Mouse (Mus musculus) gonadal fat pad, adult 2 months (tissue): ENCODE data around the gene Hoxc8. TPM values are rescaled to one million over a fixed set of nuclear protein-coding genes. Genes with fewer than 3 reads are reported as not detected.

Experiments used
- DNase-seq: peaks from one replicate; pipeline ENCODE4 v3.0.0-alpha.2; 2012; ENCODE audit warnings: low read depth
- polyA plus RNA-seq: library from polyadenylated mRNA; depleted of rRNA; stranded (reverse); fragments of >200 nt; gene quantifications from 2 replicates; pipeline ENCODE4 v1.2.3, GENCODE M21; 2012

The Hoxc8 gene
- polyA plus RNA-seq, 1 experiment: 23.5 TPM

DNA sequence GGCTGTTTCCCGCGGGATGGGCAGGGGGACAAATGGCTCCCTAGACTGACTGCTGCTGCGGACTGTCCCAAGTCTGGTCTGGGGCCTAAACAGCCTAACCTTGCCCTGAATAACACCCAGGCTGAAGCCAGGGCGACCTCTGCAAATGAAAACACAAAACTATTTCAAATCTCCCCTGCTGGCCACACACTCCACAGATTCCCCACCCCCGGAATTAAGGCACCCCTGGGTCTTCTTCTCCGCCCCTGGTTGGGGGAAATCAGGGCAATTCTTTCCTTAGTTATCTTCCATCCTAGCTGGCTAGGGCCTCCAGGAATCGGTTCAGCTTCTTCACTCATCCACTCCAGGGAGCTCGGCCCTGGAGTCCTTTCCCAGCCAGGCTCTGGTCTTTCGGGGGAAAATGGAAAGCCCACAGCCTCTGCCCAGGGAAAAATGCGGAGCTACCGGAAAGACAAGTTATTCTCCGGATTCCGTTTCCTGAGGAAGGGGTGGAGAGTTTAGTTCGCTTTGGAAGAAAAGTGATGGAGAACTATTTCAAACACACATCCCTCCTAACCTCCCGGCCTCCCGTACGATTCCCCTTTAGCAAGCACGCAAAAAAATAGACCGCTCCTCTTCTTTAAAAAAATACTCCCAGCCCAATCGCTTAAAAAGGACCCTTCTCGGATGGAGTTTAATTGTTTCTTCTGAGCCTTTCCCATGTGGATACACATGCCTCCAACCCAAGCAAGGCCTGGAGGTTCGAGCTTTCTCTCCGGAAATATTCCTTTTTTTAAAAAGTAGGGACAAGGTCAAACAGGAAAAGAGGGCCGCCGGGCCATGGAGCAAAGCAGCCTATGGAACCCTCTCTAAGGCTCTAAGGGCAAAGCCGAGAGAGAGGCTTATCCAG lies 25.2 kb upstream of the Hoxc8 start:
- DNase-seq: no peak

DNA sequence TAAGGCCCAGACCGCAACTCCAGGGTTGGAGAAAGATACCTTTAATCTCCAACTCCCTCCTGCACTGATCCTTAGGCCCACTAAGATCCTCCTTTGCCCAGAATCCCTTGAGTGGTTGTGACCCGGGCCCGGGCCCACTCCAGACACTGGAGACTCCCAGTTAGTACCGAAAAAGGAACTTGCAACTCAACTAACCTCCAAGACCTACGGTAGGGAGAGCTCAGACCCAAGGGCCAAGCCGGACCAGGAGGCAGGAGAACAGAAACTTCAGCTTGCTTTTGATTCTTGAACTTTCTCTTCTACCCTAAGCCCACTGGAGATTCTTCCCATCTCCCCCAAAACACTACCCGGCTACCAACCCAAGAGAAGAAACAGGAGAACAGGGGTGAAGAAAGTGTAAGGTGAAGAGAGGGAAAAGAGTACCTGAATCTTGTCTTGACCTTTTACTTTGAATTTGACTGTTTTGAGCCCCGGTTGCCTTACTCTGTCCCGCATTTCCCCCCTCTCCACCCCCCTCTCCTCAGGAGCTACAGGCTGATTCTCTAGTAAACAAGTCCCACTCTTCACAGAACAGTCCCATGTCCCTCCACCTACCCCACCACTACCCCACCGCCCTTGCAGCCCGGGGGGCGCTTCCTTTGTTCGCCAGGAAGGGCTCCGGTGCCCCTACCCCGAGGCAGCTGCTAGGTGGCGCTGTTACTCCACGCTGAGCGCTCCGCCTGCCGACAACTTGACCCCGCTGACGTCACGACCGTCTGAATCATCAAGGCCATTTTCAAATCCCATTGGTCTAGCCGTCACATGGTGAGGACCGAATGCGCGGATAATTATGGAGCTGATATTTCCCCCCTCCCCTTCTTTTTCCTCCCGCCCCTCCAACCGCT lies 24.3 kb upstream of the Hoxc8 start:
- DNase-seq: no peak

- no peak for DNase-seq
Observed at GRCm38 (mm10) chr15:102966776-102967311, 23.6 kb upstream of the Hoxc8 start, which contains the start of gene Hoxc10. Gene Hoxc10 (plus strand): TSS chr15:102966796.

- DNase-seq: no peak
Observed at GRCm38 (mm10) chr15:102967312-102967510, 23.2 kb upstream of the Hoxc8 start, which contains the start of gene Hoxc5. Gene Hoxc5 (plus strand): TSS chr15:102967443.

DNA sequence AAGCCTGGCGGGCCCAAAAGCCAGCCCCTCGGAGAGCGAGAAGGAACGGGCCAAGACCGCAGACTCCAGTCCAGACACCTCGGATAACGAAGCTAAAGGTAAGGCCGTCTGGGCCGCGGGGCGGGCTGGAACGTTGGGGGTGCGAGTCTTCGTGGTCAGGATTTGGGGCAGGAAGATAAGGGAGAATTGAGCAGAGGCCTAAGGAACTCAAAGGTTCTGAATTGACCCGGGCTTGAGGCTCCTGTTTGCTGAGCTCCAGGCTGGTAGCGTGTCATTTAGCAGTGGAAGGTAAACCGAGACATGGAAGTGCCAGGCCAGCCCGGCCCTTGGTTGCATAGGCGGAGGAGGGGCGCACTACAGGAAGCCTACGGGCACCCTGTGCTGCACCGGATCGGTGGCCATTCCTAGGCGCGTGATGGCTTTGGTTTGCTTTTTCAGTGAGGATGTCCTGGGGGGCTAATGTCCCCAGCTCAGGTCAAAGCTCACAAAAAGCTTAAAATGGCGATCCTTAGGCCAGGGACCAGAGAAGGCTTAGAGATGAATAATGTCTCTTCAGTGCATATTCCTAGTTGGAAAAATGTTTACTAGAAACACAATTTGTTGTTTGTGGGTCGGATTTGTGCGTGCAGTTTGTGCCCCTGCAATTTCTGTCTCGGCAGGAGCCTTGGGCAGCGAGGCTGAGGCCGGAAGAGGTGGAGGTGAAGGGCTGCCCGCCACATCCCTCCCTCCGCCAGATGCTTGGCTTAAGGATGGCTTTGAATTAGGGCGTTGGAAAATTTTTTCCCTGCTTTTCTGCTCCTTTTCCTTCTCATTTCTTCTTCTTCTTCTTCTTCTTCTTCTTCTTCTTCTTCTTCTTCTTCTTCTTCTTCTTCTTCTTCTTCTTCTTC lies 22.7 kb upstream of the Hoxc8 start:
- no peak for DNase-seq

- DNase-seq: no peak
Observed at GRCm38 (mm10) chr15:102969296-102969695, 21.1 kb upstream of the Hoxc8 start.

- no peak for DNase-seq
Observed at GRCm38 (mm10) chr15:102970740-102971139, 19.7 kb upstream of the Hoxc8 start.

- no peak for DNase-seq
Observed at GRCm38 (mm10) chr15:102972254-102972653, 18.2 kb upstream of the Hoxc8 start.

DNA sequence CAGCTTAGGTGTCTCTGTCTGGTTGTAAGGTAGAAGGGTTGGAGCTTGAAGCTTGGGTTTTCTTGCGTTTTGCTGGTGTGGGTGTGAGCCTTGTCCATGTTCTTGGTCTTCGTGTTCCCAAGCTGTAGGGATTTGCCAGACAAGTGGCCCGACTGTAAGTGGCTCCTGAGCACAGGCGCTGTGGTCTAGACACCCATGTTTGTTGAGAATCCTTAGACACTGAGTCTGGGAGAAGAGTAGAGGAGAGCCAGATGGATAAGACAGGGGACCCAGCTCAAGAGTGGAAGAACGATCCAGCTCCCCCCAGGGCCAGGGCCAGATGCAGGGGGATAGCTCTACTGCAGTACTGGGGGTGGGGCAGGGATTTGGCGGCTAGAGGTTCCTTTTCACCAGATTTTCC lies 17.7 kb upstream of the Hoxc8 start:
- no peak for DNase-seq

GRCm38 (mm10) chr15:102975034-102975433 lies 15.4 kb upstream of the Hoxc8 start:
- DNase-seq: no peak

DNA sequence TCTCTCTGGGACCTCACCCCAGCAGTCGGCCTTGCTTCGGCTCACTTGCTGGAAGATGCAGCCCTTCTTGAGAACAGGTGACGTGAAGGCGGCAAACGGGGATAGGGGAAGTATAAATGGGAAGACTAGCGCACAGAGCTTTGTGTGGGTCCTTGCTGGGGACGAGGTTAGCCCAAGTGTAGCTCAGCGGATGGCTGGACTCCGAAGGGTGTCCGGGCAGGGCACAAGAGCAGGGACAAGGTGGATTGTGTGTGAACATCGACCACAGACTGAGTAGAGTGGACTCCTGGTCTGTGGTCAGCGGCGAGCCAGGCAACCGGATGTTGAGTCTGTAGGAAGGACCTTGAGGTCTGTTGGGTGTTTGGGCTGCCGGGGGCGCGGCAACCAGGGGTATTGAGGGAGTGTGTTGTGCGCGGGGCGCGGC lies 14.7 kb upstream of the Hoxc8 start:
- no peak for DNase-seq

DNA sequence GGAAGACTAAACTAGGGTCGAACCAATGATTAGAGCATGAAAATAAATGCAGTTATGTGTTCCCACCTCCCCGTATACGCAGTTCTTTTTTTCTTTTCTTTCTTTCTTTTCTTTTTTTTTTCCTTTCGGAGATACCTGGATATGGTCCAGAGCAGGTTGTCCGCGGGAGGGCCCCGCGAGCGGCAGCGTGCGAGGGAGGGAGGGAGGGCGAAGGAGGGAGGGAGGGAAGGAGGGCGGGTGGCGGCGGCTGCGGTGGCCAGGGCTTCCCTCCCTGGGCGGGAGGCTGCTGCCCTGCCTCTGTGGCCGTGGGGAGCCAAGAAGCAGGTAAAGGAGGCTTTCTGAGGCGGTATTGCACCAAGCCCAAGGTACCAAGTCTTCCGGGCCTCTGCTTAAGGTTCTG lies 14.2 kb upstream of the Hoxc8 start, which contains the start of gene Hoxc9:
Gene Hoxc9, plus strand, starts transcription at position 269 of the 400 bp plus-strand sequence.
- no peak for DNase-seq

DNA sequence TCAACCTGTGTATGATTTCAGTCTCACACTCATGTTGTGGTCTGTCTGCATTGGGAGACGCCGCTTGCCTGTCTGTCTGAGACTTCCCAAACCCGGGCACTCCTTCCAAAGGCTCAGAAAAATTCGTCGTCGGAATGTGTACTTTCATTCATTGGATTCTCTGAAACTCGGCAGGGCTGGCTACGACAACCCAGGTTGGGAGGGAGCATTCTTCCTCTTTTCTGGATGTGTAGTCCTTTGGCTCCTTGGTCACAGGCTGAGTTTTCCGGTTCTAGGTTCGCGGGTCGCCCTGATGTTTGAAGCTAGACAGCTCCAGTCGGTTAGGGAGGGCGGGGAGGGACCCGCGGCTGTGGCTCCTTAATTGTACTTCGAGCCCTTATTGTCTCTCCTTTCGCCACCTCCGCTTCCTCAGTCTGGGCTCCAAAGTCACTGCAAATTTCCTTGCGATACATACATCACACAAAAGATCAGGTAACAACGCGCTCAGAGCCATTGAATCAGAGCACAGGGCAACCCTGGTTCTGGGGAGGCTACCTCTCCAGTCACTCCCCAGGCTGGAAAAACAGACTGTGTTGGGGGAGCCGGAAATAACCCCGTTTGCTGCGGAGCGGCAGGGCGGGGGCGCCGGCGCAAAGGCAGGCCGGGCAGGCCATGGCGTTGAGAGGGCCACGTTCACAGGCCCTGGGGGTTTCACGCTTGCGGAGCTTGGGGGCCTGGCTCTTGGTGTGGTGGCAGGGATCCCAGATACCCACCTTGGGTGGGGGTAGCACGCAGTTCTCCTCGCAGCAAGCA lies 13.6 kb upstream of the Hoxc8 start:
- no peak for DNase-seq

- DNase-seq: no peak
Observed at GRCm38 (mm10) chr15:102977423-102977974, 12.9 kb upstream of the Hoxc8 start.

GRCm38 (mm10) chr15:102978615-102979515 lies 11.5 kb upstream of the Hoxc8 start:
- no peak for DNase-seq

- no peak for DNase-seq
Observed at GRCm38 (mm10) chr15:102979936-102980335, 10.5 kb upstream of the Hoxc8 start.

GRCm38 (mm10) chr15:102980352-102980751 lies 10.1 kb upstream of the Hoxc8 start:
- no peak for DNase-seq

- DNase-seq: no peak
Observed at GRCm38 (mm10) chr15:102980912-102981311, 9.5 kb upstream of the Hoxc8 start.
